ENCODE assay signal across 20 mouse cellular contexts in genomic region chr4:130176156-130176720, GRCm38 (mm10). TPM values are rescaled to one million over a fixed set of nuclear protein-coding genes. Genes with fewer than 3 reads are reported as not detected.
DNase-seq lines count a peak whose midpoint lies in the region; ATAC-seq and TF ChIP-seq lines count a peak whose summit lies in the region.
"Had no signal": no experiment of that assay in that cellular context is flagged by ENCODE, and none has a peak within 500 bp of the region (broad histone marks: within the 10 kb centered on the region; RNA-seq: fewer than 3 reads in every experiment).

No protein-coding gene starts in this region.

- peaks cover 4% of the 10 kb centered on the region for H3K27me3 ChIP-seq in intestine, embryonic 15.5 days (replicated peaks)
- no peaks in the 10 kb centered on the region for H3K27me3 ChIP-seq in intestine, postnatal 0 days (replicated peaks; ENCODE audit: control insufficient read depth, insufficient read depth, low read length)
- peaks cover 33% of the 10 kb centered on the region for H3K27me3 ChIP-seq in neural tube, embryonic 15.5 days (replicated peaks)

- peaks cover 53% of the 10 kb centered on the region for H3K4me1 ChIP-seq in intestine, embryonic 15.5 days (replicated peaks)
- H3K4me1 ChIP-seq in intestine, postnatal 0 days (replicated peaks; ENCODE audit: control insufficient read depth, insufficient read depth, low read length), result peaks cover 9% of the 10 kb centered on the region
- peaks cover 18% of the 10 kb centered on the region for H3K4me1 ChIP-seq in neural tube, embryonic 15.5 days

- TF ChIP-seq CTCF in intestine, postnatal 0 days (IDR thresholded peaks at IDR 0.05; ENCODE audit: low read depth), result no peak

- WGBS in intestine, embryonic 15.5 days, result 78% methylated on average over 5 of the region's 5 CpGs
- WGBS in intestine, postnatal 0 days, result 62% methylated on average over 5 of the region's 5 CpGs
- WGBS in neural tube, embryonic 15.5 days, result 76% methylated on average over 5 of the region's 5 CpGs

- ATAC-seq in intestine, embryonic 15.5 days, result no peak
- ATAC-seq in intestine, postnatal 0 days, result no peak
- no peak for ATAC-seq in neural tube, embryonic 15.5 days (ENCODE audit: low FRiP score)
- ATAC-seq: forebrain, embryonic 15.5 days had no signal

- no peaks in the 10 kb centered on the region for H3K36me3 ChIP-seq in intestine, embryonic 15.5 days
- H3K36me3 ChIP-seq in intestine, postnatal 0 days (ENCODE audit: control insufficient read depth, insufficient read depth), result peaks cover 7% of the 10 kb centered on the region; the same call in 1 of the 2 replicates
- H3K36me3 ChIP-seq in neural tube, embryonic 15.5 days, result no peaks in the 10 kb centered on the region
- H3K36me3 ChIP-seq: forebrain, embryonic 15.5 days; kidney, embryonic 15.5 days; liver, embryonic 13.5 days; neural tube, embryonic 13.5 days had no signal

- H3K9ac ChIP-seq in intestine, embryonic 15.5 days, result no peak overlapping the region
- H3K9ac ChIP-seq in intestine, postnatal 0 days (ENCODE audit: low read depth, low read length), result no peak overlapping the region
- H3K9ac ChIP-seq in neural tube, embryonic 15.5 days (replicated peaks), result no peak overlapping the region
- H3K9ac ChIP-seq: forebrain, embryonic 15.5 days; kidney, embryonic 15.5 days; liver, embryonic 13.5 days; neural tube, embryonic 13.5 days had no signal

- H3K4me2 ChIP-seq in intestine, embryonic 15.5 days (replicated peaks), result no peak overlapping the region
- no peak overlapping the region for H3K4me2 ChIP-seq in intestine, postnatal 0 days (replicated peaks; ENCODE audit: low read depth)
- no peak overlapping the region for H3K4me2 ChIP-seq in neural tube, embryonic 15.5 days
- H3K4me2 ChIP-seq: forebrain, embryonic 15.5 days; midbrain, embryonic 11.5 days; neural tube, embryonic 13.5 days had no signal

- H3K27ac ChIP-seq in intestine, embryonic 15.5 days, result peak overlapping the region; percentile 78; the same call in 1 of the 2 replicates
- no peak overlapping the region for H3K27ac ChIP-seq in intestine, postnatal 0 days (ENCODE audit: low read depth, low read length)
- H3K27ac ChIP-seq in neural tube, embryonic 15.5 days (replicated peaks), result no peak overlapping the region
- H3K27ac ChIP-seq: forebrain, embryonic 15.5 days; hindbrain, postnatal 0 days; layer of hippocampus, adult 2 months; left cerebral cortex, adult 2 months; liver, embryonic 13.5 days; neural tube, embryonic 13.5 days had no signal

- peak; percentile 61 for DNase-seq in 3T3-L1 (ENCODE audit: low read depth, low spot score)
- DNase-seq in CD4-positive helper T cell, adult 2 months (ENCODE audit: low read depth, low spot score), result peak; percentile 16
- DNase-seq in induced T-regulatory cell, adult 2 months (ENCODE audit: low read depth), result peak; percentile 33
- DNase-seq in left cerebral cortex, adult 11 months (ENCODE audit: low spot score), result no peak
- DNase-seq: liver, embryonic 13.5 days; right cerebral cortex, postnatal 14 days; thymus, postnatal 14 days had no signal

- H3K9me3 ChIP-seq in intestine, embryonic 15.5 days, result no peaks in the 10 kb centered on the region
- H3K9me3 ChIP-seq in intestine, postnatal 0 days (ENCODE audit: control insufficient read depth), result no peaks in the 10 kb centered on the region
- H3K9me3 ChIP-seq in neural tube, embryonic 15.5 days (replicated peaks), result no peaks in the 10 kb centered on the region
- H3K9me3 ChIP-seq: forebrain, embryonic 15.5 days; kidney, embryonic 15.5 days; liver, embryonic 13.5 days; neural tube, embryonic 13.5 days had no signal

- H3K4me3 ChIP-seq in intestine, embryonic 15.5 days (replicated peaks), result no peak overlapping the region
- H3K4me3 ChIP-seq in intestine, postnatal 0 days (ENCODE audit: low read depth, low read length), result no peak overlapping the region
- H3K4me3 ChIP-seq in neural tube, embryonic 15.5 days (replicated peaks), result no peak overlapping the region
- H3K4me3 ChIP-seq: forebrain, embryonic 15.5 days; kidney, embryonic 15.5 days; layer of hippocampus, adult 2 months; left cerebral cortex, adult 2 months; liver, embryonic 13.5 days; neural tube, embryonic 13.5 days had no signal

RNA-seq across cellular contexts. Expression of gene Tinagl1, which starts 1.3 kb away (rescaled TPM):
- 65.6 and 72.9 TPM in 2 replicates for polyA plus RNA-seq in intestine, embryonic 15.5 days (2015; fragmentation: Nextera tagmentation; extraction: Ambion mirVana)
- 87.2 and 88.8 TPM in 2 replicates for polyA plus RNA-seq in intestine, postnatal 0 days (2015; fragmentation: Nextera tagmentation; extraction: Ambion mirVana)
- 4.1 and 14.7 TPM in 2 replicates for polyA plus RNA-seq in neural tube, embryonic 15.5 days (2015; fragmentation: Nextera tagmentation; extraction: Ambion mirVana)

RNA-seq across cellular contexts. Expression of gene Hcrtr1, which starts 37.1 kb away (rescaled TPM):
- polyA plus RNA-seq in intestine, embryonic 15.5 days (2015; fragmentation: Nextera tagmentation; extraction: Ambion mirVana), result 0.24 and 0.37 TPM in 2 replicates
- polyA plus RNA-seq in intestine, postnatal 0 days (2015; fragmentation: Nextera tagmentation; extraction: Ambion mirVana), result 0.81 and 0.91 TPM in 2 replicates
- polyA plus RNA-seq in neural tube, embryonic 15.5 days (2015; fragmentation: Nextera tagmentation; extraction: Ambion mirVana), result 3.7 and 3.9 TPM in 2 replicates
- polyA plus RNA-seq: heart, embryonic 16.5 days; limb, embryonic 11.5 days had no signal

RNA-seq across cellular contexts. Expression of gene Gm853, which starts 46.0 kb away (rescaled TPM):
- not detected in 2 replicates for polyA plus RNA-seq in intestine, embryonic 15.5 days (2015; fragmentation: Nextera tagmentation; extraction: Ambion mirVana)
- polyA plus RNA-seq in intestine, postnatal 0 days (2015; fragmentation: Nextera tagmentation; extraction: Ambion mirVana), result not detected in 2 replicates
- not detected in 2 replicates for polyA plus RNA-seq in neural tube, embryonic 15.5 days (2015; fragmentation: Nextera tagmentation; extraction: Ambion mirVana)
- polyA plus RNA-seq: heart, embryonic 16.5 days; limb, embryonic 11.5 days; liver, embryonic 13.5 days; midbrain, embryonic 11.5 days; neural tube, embryonic 13.5 days; spleen, adult 2 months had no signal
